Mouse (Mus musculus) urinary bladder, adult 18-20 months (tissue): ENCODE measurements around the gene Gm17361.
"Not testable (repeated sequence)": the region's sequence is repeated elsewhere in the genome, so short reads cannot be mapped to it uniquely, and the experiment has no call there.

Experiments
- DNase-seq, 2 experiments: peaks; one replicate each; pipeline ENCODE4 v3.0.0; 2022; ENCODE audit warnings: low spot score in 2 of 2, mixed read lengths in 2 of 2

Gm17361 gene

DNA sequence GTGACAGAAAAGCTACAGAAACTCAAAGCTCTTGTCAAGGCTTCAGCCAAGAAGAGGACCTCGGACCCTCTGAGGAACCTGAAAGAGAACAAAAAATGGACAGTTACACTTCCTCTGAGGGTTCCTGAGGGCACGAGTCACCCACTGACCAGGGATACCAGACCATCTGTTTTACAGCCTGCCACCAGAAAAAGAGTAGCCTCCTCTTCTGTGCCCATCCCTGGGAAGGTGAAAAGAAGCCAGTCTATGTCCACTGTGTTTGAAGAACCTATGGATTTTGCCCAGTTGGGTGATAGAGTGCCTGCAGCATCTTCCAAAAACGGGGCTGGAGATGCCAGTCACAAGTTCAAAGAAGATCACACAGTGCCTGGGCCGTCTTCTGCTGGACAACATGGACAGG is at the start of gene Gm17361:
TSS of gene Gm17361 (plus strand) at position 301 of the 400 bp plus-strand sequence.
- DNase-seq = not testable (repeated sequence)
